Mouse (Mus musculus) neural tube, embryonic 15.5 days (tissue): ENCODE results near the gene Smarcb1. TPM values are rescaled to one million over a fixed set of nuclear protein-coding genes. Genes with fewer than 3 reads are reported as not detected.
A peak's percentile ranks its signal among the peaks of the same experiment; 100 is the strongest.

ENCODE experiments used
- ATAC-seq: fragments of 200-750 bp; cut with Nextera tagmentation; 2 replicates; pipeline ENCODE4 v1.8.0; 2017; ENCODE audit warnings: mild to moderate bottlenecking, moderate TSS enrichment, moderate library complexity; ENCODE audit not compliant: low FRiP score
- H3K27ac ChIP-seq: fragments of 300-500 bp; sonication (generic); replicated peaks from 2 replicates; pipeline ENCODE4 v1.5.1; 2015; ENCODE audit warnings: mild to moderate bottlenecking, inconsistent platforms
- H3K27me3 ChIP-seq: fragments of 300-500 bp; sonication (generic); replicated peaks from 2 replicates; pipeline ENCODE4 v1.6.1; 2015; ENCODE audit warnings: inconsistent platforms
- H3K36me3 ChIP-seq: fragments of 300-500 bp; sonication (generic); 2 replicates; pipeline ENCODE4 v1.6.1; 2015; ENCODE audit warnings: inconsistent platforms
- H3K4me1 ChIP-seq: fragments of 300-500 bp; sonication (generic); 2 replicates; pipeline ENCODE4 v1.6.1; 2015; ENCODE audit warnings: inconsistent platforms
- H3K4me2 ChIP-seq: fragments of 300-500 bp; sonication (generic); 2 replicates; pipeline ENCODE4 v1.6.1; 2015; ENCODE audit warnings: inconsistent platforms, mild to moderate bottlenecking, moderate library complexity
- H3K4me3 ChIP-seq: fragments of 300-500 bp; sonication (generic); replicated peaks from 2 replicates; pipeline ENCODE4 v1.5.1; 2015; ENCODE audit warnings: mild to moderate bottlenecking, inconsistent platforms
- H3K9ac ChIP-seq: fragments of 300-500 bp; sonication (generic); replicated peaks from 2 replicates; pipeline ENCODE4 v1.6.1; 2015; ENCODE audit warnings: mild to moderate bottlenecking, inconsistent platforms
- H3K9me3 ChIP-seq: fragments of 300-500 bp; sonication (generic); replicated peaks from 2 replicates; pipeline ENCODE4 v1.6.1; 2016; ENCODE audit warnings: inconsistent platforms
- WGBS: fragments of 180-500 bp; shearing (Covaris S2); methylation state at CpG from one replicate; pipeline ENCODE4 v1.1.7; 2015; ENCODE audit warnings: mixed read lengths; 5-methylcytosine and 5-hydroxymethylcytosine counted together
- polyA plus RNA-seq: library from polyadenylated mRNA; unstranded; fragments of >200 nt; fragmentation: Nextera tagmentation; extraction: Ambion mirVana; gene quantifications from 2 replicates; pipeline ENCODE4 v1.2.1, GENCODE M21; 2015

Smarcb1 gene
- polyA plus RNA-seq, 1 experiment from 2014 or later: 243 TPM

GRCm38 (mm10) chr10:75931311-75931710, 9.9 kb upstream of the Smarcb1 start:
- Histone ChIP-seq H3K36me3 (no peaks in the 10 kb centered on the region), H3K27ac (no peak overlapping the region), H3K27me3 (no peaks in the 10 kb centered on the region; the same call in 1 of the 2 replicates), H3K4me2 (peak overlapping the region; percentile 92), H3K9ac (peak overlapping the region; percentile 64), H3K9me3 (no peaks in the 10 kb centered on the region), H3K4me1 (peaks cover 50% of the 10 kb centered on the region), H3K4me3 (peak overlapping the region; percentile 49)
- no peak for ATAC-seq
- WGBS: 28% methylated on average over 7 of the region's 7 CpGs

GRCm38 (mm10) chr10:75930304-75930703, 8.9 kb upstream of the Smarcb1 start:
- H3K36me3 ChIP-seq: no peaks in the 10 kb centered on the region
- H3K27ac ChIP-seq: no peak overlapping the region
- 26% methylated on average over 6 of the region's 6 CpGs for WGBS
- H3K4me2 ChIP-seq: peak overlapping the region; percentile 92; the same call in 1 of the 2 replicates
- H3K4me3 ChIP-seq: no peak overlapping the region
- no peak for ATAC-seq
- no peaks in the 10 kb centered on the region; the same call in 1 of the 2 replicates for H3K27me3 ChIP-seq
- H3K9ac ChIP-seq: no peak overlapping the region
- peaks cover 40% of the 10 kb centered on the region for H3K4me1 ChIP-seq
- no peaks in the 10 kb centered on the region for H3K9me3 ChIP-seq

DNA sequence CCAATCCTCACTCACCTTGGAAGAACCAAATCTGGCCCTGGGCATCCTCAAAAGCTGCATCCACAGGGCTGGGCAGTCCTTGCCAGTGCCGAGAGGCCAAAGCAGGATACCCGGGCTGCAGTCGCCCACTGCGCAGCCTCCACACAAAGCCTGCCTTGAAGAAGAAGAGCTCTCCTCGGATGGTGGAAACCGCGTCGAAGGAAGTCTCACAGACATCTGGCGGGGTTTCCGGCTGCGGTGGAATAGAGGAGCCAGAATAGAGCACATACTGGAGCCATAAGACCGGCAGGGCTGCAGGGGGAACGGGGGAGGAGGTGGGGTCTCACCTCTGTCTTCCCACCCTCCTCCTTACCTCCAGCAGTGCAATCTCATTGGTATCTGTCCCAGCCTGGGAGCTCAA, 5.0 kb upstream of the Smarcb1 start:
- WGBS: 73% methylated on average over 13 of the region's 13 CpGs

GRCm38 (mm10) chr10:75924324-75924723, 2.9 kb upstream of the Smarcb1 start:
- Histone ChIP-seq H3K9ac (no peak overlapping the region), H3K4me3 (no peak overlapping the region), H3K4me2 (no peak overlapping the region), H3K36me3 (peaks cover under 1% of the 10 kb centered on the region; the same call in 1 of the 2 replicates), H3K27ac (no peak overlapping the region), H3K27me3 (no peaks in the 10 kb centered on the region), H3K4me1 (peaks cover 28% of the 10 kb centered on the region), H3K9me3 (no peaks in the 10 kb centered on the region)
- ATAC-seq: no peak
- WGBS: 56% methylated on average over 2 of the region's 2 CpGs

More for the DNA sequence above, 5.0 kb upstream of the Smarcb1 start:
- ATAC-seq: no peak
- no peaks in the 10 kb centered on the region for H3K9me3 ChIP-seq
- no peak overlapping the region for H3K4me3 ChIP-seq
- H3K9ac ChIP-seq: no peak overlapping the region
- H3K27ac ChIP-seq: no peak overlapping the region
- H3K4me2 ChIP-seq: no peak overlapping the region
- no peaks in the 10 kb centered on the region for H3K36me3 ChIP-seq
- peaks cover 31% of the 10 kb centered on the region for H3K4me1 ChIP-seq
- H3K27me3 ChIP-seq: no peaks in the 10 kb centered on the region

DNA sequence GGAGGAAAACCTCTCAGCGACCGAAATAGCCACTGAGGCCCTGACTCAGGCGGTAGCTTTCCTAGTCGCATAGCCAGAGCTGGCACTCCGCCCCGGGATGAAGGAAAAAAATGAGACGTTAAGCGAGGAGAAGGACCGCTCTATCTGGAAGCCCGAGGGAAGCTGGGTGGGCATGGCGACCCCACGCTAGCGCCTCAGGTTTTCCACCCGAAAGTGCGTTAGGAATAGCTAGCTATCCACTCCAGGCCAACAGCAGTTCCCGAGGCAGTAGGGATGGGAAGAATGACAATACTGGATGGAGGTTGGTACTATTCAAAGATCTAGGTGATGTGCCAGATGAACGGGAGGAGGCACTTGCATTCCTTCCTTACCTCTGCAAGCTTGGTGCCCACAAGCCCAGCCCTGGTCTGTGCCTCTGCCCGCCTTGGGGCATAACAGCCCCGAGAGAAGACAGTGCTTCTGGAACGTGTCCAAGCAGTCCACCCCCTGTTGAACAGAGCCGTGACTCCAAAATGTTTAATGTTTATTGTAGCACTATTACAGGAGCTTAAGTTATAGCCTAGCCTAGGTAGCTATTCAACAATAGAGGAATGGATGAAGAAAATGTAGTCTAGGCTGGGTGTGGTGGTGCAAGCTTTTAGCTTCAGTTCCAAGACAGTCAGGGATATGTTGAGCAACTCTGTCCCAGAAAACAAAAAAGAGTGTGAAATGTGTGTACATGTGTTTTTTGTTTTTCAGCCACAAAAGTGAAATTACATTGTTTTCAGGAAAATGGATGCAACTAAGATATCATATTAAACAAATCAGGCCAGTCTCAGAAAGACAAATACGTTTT, 526 bp upstream of the Smarcb1 start:
- H3K9me3 ChIP-seq: no peaks in the 10 kb centered on the region
- peak overlapping the region; percentile 98 for H3K9ac ChIP-seq
- H3K4me3 ChIP-seq: peak overlapping the region; percentile 95
- WGBS: 4% methylated on average over 22 of the region's 22 CpGs
- H3K4me2 ChIP-seq: peak overlapping the region; percentile 81
- H3K36me3 ChIP-seq: peaks cover 4% of the 10 kb centered on the region
- peak; percentile 63 for ATAC-seq
- H3K27me3 ChIP-seq: no peaks in the 10 kb centered on the region
- peaks cover 48% of the 10 kb centered on the region for H3K4me1 ChIP-seq
- H3K27ac ChIP-seq: peak overlapping the region; percentile 99

DNA sequence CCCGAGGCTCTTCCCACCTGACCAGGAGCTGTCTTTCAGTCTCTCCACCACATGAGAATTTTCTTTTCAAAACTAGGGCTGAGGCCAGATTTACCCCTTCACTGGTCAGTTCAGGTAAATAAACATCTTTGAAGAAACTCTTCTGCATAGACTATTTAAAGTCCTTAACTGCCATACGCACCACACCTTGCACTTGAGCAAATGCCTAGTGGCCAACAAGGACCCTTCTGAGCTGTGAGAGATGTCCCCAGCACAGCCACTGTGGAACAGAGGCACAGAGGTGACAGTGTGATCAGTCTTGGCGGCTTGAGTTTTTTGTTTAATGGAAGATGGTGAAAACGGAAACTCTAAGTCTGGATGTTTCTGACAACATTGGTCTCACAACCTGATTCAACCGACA, 2.4 kb downstream of the Smarcb1 start:
- H3K4me3 ChIP-seq: peak overlapping the region; percentile 4; the same call in 1 of the 2 replicates
- no peak for ATAC-seq
- peaks cover 30% of the 10 kb centered on the region for H3K36me3 ChIP-seq
- no peak overlapping the region for H3K9ac ChIP-seq
- WGBS: 82% methylated on average over 5 of the region's 5 CpGs
- H3K9me3 ChIP-seq: no peaks in the 10 kb centered on the region
- peaks cover 54% of the 10 kb centered on the region for H3K4me1 ChIP-seq
- H3K27ac ChIP-seq: no peak overlapping the region
- no peaks in the 10 kb centered on the region for H3K27me3 ChIP-seq
- H3K4me2 ChIP-seq: peak overlapping the region; percentile 81

- H3K36me3 ChIP-seq: peaks cover 45% of the 10 kb centered on the region
- no peak for ATAC-seq
Measured at GRCm38 (mm10) chr10:75916840-75917239, 4.6 kb downstream of the Smarcb1 start.

GRCm38 (mm10) chr10:75915557-75915956, 5.9 kb downstream of the Smarcb1 start:
- WGBS: 91% methylated on average over 7 of the region's 7 CpGs

More at GRCm38 (mm10) chr10:75916840-75917239, 4.6 kb downstream of the Smarcb1 start:
- Histone ChIP-seq H3K27me3 (no peaks in the 10 kb centered on the region), H3K9ac (no peak overlapping the region), H3K4me2 (no peak overlapping the region), H3K9me3 (no peaks in the 10 kb centered on the region), H3K4me1 (peaks cover 41% of the 10 kb centered on the region), H3K27ac (no peak overlapping the region), H3K4me3 (no peak overlapping the region)
- WGBS: 79% methylated on average over 8 of the region's 8 CpGs

GRCm38 (mm10) chr10:75913013-75913589, 8.3 kb downstream of the Smarcb1 start:
- no peak for ATAC-seq
- no peak overlapping the region for H3K27ac ChIP-seq
- H3K36me3 ChIP-seq: peaks cover 71% of the 10 kb centered on the region

More at GRCm38 (mm10) chr10:75915557-75915956, 5.9 kb downstream of the Smarcb1 start:
- Histone ChIP-seq H3K4me1 (peaks cover 38% of the 10 kb centered on the region), H3K27me3 (no peaks in the 10 kb centered on the region), H3K4me3 (no peak overlapping the region), H3K9me3 (no peaks in the 10 kb centered on the region), H3K36me3 (peaks cover 57% of the 10 kb centered on the region), H3K4me2 (no peak overlapping the region), H3K27ac (no peak overlapping the region), H3K9ac (no peak overlapping the region)
- no peak for ATAC-seq

DNA sequence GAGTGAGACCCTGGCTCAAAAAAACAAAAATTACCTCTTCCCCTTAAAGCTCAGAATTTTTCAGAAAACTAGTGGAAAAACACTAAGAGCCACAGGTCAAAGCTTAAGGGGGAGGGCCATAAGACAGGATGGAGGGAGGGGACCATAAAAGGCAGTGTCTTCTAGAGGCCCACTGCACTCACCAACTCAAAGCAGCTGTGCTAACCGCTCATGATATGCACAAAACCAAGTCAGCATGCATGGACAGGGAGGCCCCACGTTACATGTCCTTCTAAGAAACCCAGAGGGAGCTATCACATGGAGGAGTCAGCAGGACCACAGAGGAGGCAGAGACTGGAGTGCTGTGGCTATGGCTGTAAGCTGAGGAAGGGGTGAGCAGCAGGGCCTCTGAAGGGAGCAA, 10.7 kb downstream of the Smarcb1 start:
- Histone ChIP-seq H3K4me3 (no peak overlapping the region), H3K27ac (no peak overlapping the region), H3K27me3 (no peaks in the 10 kb centered on the region), H3K9me3 (no peaks in the 10 kb centered on the region), H3K4me2 (no peak overlapping the region), H3K9ac (no peak overlapping the region), H3K36me3 (peaks cover 83% of the 10 kb centered on the region), H3K4me1 (no peaks in the 10 kb centered on the region)
- 75% methylated on average over 2 of the region's 2 CpGs for WGBS
- ATAC-seq: no peak

More at GRCm38 (mm10) chr10:75913013-75913589, 8.3 kb downstream of the Smarcb1 start:
- H3K27me3 ChIP-seq: no peaks in the 10 kb centered on the region
- no peak overlapping the region for H3K9ac ChIP-seq
- no peak overlapping the region for H3K4me2 ChIP-seq
- H3K4me1 ChIP-seq: peaks cover 14% of the 10 kb centered on the region
- WGBS: 66% methylated on average over 6 of the region's 6 CpGs
- no peak overlapping the region for H3K4me3 ChIP-seq
- no peaks in the 10 kb centered on the region for H3K9me3 ChIP-seq

DNA sequence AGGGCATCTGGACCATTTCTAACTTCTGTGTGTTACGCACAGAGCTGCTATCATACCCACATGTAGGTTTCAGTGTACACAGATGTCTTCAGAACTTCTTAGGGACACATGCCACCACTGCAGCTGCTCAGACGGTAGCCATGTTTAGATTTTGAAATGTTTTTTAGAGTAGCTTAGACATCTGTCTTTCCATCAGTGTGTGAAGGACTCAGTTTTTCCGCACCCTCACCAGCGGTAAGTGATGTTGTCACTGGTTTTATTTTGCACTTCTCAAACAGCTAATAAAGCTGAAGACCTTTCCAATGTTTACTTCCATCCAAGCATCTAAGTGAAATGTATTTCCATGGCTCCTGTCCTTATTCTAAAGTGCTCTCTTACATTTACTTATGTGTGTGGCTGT, 14.5 kb downstream of the Smarcb1 start:
- H3K4me3 ChIP-seq: no peak overlapping the region
- ATAC-seq: no peak
- no peaks in the 10 kb centered on the region for H3K27me3 ChIP-seq
- H3K9me3 ChIP-seq: no peaks in the 10 kb centered on the region
- H3K36me3 ChIP-seq: peaks cover 93% of the 10 kb centered on the region
- no peak overlapping the region for H3K27ac ChIP-seq
- H3K9ac ChIP-seq: no peak overlapping the region
- H3K4me1 ChIP-seq: no peaks in the 10 kb centered on the region
- no peak overlapping the region for H3K4me2 ChIP-seq
- 96% methylated on average over 4 of the region's 4 CpGs for WGBS

DNA sequence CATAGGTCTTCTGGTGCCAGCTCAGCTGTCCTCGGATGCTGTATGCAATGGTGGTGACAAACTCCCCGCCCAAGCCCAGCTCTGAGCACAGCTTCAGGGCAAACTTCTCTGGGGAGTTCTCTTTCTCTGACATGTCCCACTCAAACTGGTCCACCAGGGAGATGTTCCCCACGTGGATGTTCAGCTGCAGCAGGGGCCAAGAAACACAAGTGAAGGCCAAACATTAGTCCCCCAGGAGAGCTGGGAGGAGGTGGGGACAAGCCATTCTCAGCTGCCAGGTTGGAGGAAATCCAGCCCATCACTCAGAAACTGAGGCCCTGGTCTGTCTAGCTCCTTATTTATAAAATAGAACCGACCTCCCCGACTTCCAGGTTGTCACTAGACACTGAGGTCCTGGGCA, 17.0 kb downstream of the Smarcb1 start:
- WGBS: 90% methylated on average over 5 of the region's 5 CpGs
- H3K4me3 ChIP-seq: no peak overlapping the region

More for the DNA sequence above, 17.0 kb downstream of the Smarcb1 start:
- Histone ChIP-seq H3K4me1 (no peaks in the 10 kb centered on the region), H3K9me3 (no peaks in the 10 kb centered on the region), H3K9ac (no peak overlapping the region), H3K27me3 (no peaks in the 10 kb centered on the region), H3K4me2 (no peak overlapping the region), H3K36me3 (peaks cover 89% of the 10 kb centered on the region), H3K27ac (no peak overlapping the region)
- ATAC-seq: no peak
